Mouse (Mus musculus) central nervous system, embryonic 11.5 days (tissue): ENCODE data around the gene Foxp2. TPM values are rescaled to one million over a fixed set of nuclear protein-coding genes. Genes with fewer than 3 reads are reported as not detected.

Source experiments
- polyA plus RNA-seq: library from polyadenylated mRNA; depleted of rRNA; stranded (reverse); fragments of >200 nt; gene quantifications from 2 replicates; pipeline ENCODE4 v1.2.3, GENCODE M21; 2012; rRNA removed

The Foxp2 gene
- 14.8 and 31.0 TPM in 2 replicates for polyA plus RNA-seq

DNA sequence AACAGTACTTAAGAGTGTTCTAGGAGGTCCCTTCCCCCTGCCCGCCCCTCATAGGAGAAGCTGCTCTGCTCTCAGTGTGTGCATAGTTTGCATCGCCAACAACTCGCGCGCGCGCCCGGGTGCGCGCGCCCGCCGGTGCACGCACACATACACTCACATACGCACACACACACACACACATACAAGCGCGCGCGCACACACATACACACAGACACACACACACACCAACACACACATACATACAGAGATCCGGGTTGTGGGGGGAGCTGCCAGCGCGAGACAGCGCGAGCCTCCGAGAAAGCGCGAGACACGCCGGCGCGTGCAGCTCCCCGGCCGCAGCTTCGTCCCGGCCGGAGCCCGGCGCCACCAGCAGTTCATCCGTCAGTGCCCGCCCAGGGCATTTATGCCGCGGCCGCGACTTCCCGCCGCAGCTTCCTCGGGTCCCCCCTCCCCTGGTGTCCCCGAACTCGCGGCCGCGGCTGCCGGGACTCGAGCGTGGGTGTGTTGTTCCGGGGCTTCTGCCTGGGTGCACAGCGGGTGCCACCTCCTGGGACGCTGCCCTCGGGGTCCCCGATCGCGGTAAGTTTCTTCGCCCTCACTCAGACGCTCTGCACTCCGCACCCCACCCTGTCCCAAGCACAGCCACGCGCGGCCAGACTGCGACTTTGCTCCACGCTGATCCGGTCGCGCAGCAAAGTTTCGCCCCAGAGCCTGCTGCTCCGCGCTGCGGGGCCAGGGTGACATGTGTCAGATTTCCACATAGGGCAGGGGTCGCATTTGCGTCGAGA, at the start of gene Foxp2:
Foxp2 (plus strand) TSS at position 167 of the 788 bp plus-strand sequence.

Other genes with a start within 250 kb of the Foxp2 start
- gene Ppp1r3a, start 146.1 kb upstream of the Foxp2 start, polyA plus RNA-seq: 0.04 and 0.10 TPM in 2 replicates